Mouse (Mus musculus) CD8-positive naive resting alpha-beta T cell, adult 2 months (primary cell): Measurements from ENCODE around the gene Crygb.
A peak's percentile ranks its signal among the peaks of the same experiment; 100 is the strongest.

Experiments
- DNase-seq, 2 experiments: peaks; one replicate each; pipeline ENCODE4 v3.0.0; 2022; ENCODE audit warnings: low read depth in 2 of 2, low spot score in 2 of 2

Gene Crygb

GRCm38 (mm10) chr1:65082188-65082587, at the start of gene Crygb:
Crygb (minus strand) TSS chr1:65082288.
- DNase-seq, result no peak

- no peak for DNase-seq
Observed at GRCm38 (mm10) chr1:65131671-65132070, 49.6 kb upstream of the Crygb start.

GRCm38 (mm10) chr1:65130226-65130625, 48.1 kb upstream of the Crygb start:
- DNase-seq, result no peak

- no peak for DNase-seq
Observed at GRCm38 (mm10) chr1:65129634-65130180, 47.6 kb upstream of the Crygb start.

- no peak for DNase-seq
Observed at GRCm38 (mm10) chr1:65122574-65123372, 40.7 kb upstream of the Crygb start, which contains the start of gene D630023F18Rik. D630023F18Rik (minus strand) TSS chr1:65123214.

GRCm38 (mm10) chr1:65119438-65119837, 37.4 kb upstream of the Crygb start, which contains the start of gene Gm28845:
Gm28845 (minus strand) TSS chr1:65119558.
- no peak for DNase-seq

GRCm38 (mm10) chr1:65118150-65118913, 36.2 kb upstream of the Crygb start:
- no peak for DNase-seq

- DNase-seq, result no peak
Observed at GRCm38 (mm10) chr1:65113536-65114172, 31.6 kb upstream of the Crygb start.

GRCm38 (mm10) chr1:65112807-65113196, 30.7 kb upstream of the Crygb start:
- no peak for DNase-seq

- peak in 1 of 2 experiments; percentile 6 for DNase-seq
Observed at GRCm38 (mm10) chr1:65112031-65112806, 30.1 kb upstream of the Crygb start.

GRCm38 (mm10) chr1:65109756-65110435, 27.8 kb upstream of the Crygb start:
- no peak for DNase-seq

GRCm38 (mm10) chr1:65109196-65109595, 27.1 kb upstream of the Crygb start:
- DNase-seq, result no peak

GRCm38 (mm10) chr1:65107654-65108279, 25.7 kb upstream of the Crygb start:
- no peak for DNase-seq

- no peak for DNase-seq
Observed at GRCm38 (mm10) chr1:65103273-65103672, 21.2 kb upstream of the Crygb start, which contains the start of gene Cryga. Cryga (minus strand) TSS chr1:65103373.

- DNase-seq, result no peak
Observed at GRCm38 (mm10) chr1:65096953-65097352, 14.9 kb upstream of the Crygb start.

- no peak for DNase-seq
Observed at GRCm38 (mm10) chr1:65091566-65091965, 9.5 kb upstream of the Crygb start.

- DNase-seq, result no peak
Observed at GRCm38 (mm10) chr1:65090370-65090769, 8.3 kb upstream of the Crygb start.

- no peak for DNase-seq
Observed at GRCm38 (mm10) chr1:65088567-65089356, 6.7 kb upstream of the Crygb start.

GRCm38 (mm10) chr1:65075607-65076006, 6.5 kb downstream of the Crygb start:
- DNase-seq, result no peak
